Comparison of ENCODE assay signal across 8 mouse cellular contexts in genomic region chr3:98426749-98427148, GRCm38 (mm10). TPM values are rescaled to one million over a fixed set of nuclear protein-coding genes. Genes with fewer than 3 reads are reported as not detected.
DNase-seq lines count a peak whose midpoint lies in the region; ATAC-seq and TF ChIP-seq lines count a peak whose summit lies in the region.
"Had no signal": no experiment of that assay in that cellular context is flagged by ENCODE, and none has a peak within 500 bp of the region (broad histone marks: within the 10 kb centered on the region; RNA-seq: fewer than 3 reads in every experiment).

No protein-coding gene starts in this region.

- H3K4me2 ChIP-seq in lung, embryonic 14.5 days, result peak overlapping the region; percentile 98
- H3K4me2 ChIP-seq in forebrain, embryonic 15.5 days (replicated peaks), result peak overlapping the region; percentile 85
- peak overlapping the region; percentile 99; the same call in 1 of the 2 replicates for H3K4me2 ChIP-seq in limb, embryonic 11.5 days (ENCODE audit: low read depth, severe bottlenecking)

- ATAC-seq in lung, embryonic 14.5 days (ENCODE audit: insufficient read depth), result no peak
- no peak for ATAC-seq in forebrain, embryonic 15.5 days (replicated peaks)
- ATAC-seq in limb, embryonic 11.5 days (ENCODE audit: insufficient number of reproducible peaks, low FRiP score, low TSS enrichment, low read depth), result no peak
- no peak for ATAC-seq in megakaryocyte progenitor cell, adult 5-6 weeks (replicated peaks; ENCODE audit: poor library complexity)

- peaks cover 4% of the 10 kb centered on the region; the same call in 1 of the 2 replicates for H3K4me1 ChIP-seq in lung, embryonic 14.5 days (ENCODE audit: insufficient read depth)
- peaks cover 15% of the 10 kb centered on the region for H3K4me1 ChIP-seq in forebrain, embryonic 15.5 days
- H3K4me1 ChIP-seq in limb, embryonic 11.5 days (ENCODE audit: control insufficient read depth, insufficient read depth, low read length), result peaks cover 7% of the 10 kb centered on the region; the same call in 1 of the 2 replicates
- peaks cover 13% of the 10 kb centered on the region for H3K4me1 ChIP-seq in olfactory bulb, adult 2 months (ENCODE audit: control insufficient read depth, insufficient read depth, low read length)

- peak overlapping the region; percentile 58; the same call in 1 of the 2 replicates for H3K4me3 ChIP-seq in lung, embryonic 14.5 days (ENCODE audit: low read depth, low read length)
- peak overlapping the region; percentile 59 for H3K4me3 ChIP-seq in forebrain, embryonic 15.5 days
- peak overlapping the region; percentile 51; the same call in 1 of the 2 replicates for H3K4me3 ChIP-seq in limb, embryonic 11.5 days (ENCODE audit: low read depth, low read length)
- H3K4me3 ChIP-seq in olfactory bulb, adult 2 months (ENCODE audit: insufficient read depth, low read depth, low read length), result peak overlapping the region; percentile 68

- no peak overlapping the region for H3K27ac ChIP-seq in lung, embryonic 14.5 days (ENCODE audit: low read depth)
- H3K27ac ChIP-seq in forebrain, embryonic 15.5 days (replicated peaks), result no peak overlapping the region
- H3K27ac ChIP-seq in limb, embryonic 11.5 days (replicated peaks; ENCODE audit: low read depth, low read length), result no peak overlapping the region
- no peak overlapping the region for H3K27ac ChIP-seq in olfactory bulb, adult 2 months (ENCODE audit: insufficient read depth, low read depth, low read length)

- H3K9me3 ChIP-seq in lung, embryonic 14.5 days (ENCODE audit: low read depth, low read length), result no peaks in the 10 kb centered on the region
- H3K9me3 ChIP-seq in forebrain, embryonic 15.5 days, result no peaks in the 10 kb centered on the region
- no peaks in the 10 kb centered on the region for H3K9me3 ChIP-seq in limb, embryonic 11.5 days (ENCODE audit: control insufficient read depth, low read length)

- TF ChIP-seq CTCF in lung, embryonic 14.5 days (IDR thresholded peaks at IDR 0.05; ENCODE audit: low read depth), result no peak
- no peak for TF ChIP-seq CTCF in olfactory bulb, adult 2 months (IDR thresholded peaks at IDR 0.05; ENCODE audit: insufficient read depth, low read depth, low read length)

- peaks cover 17% of the 10 kb centered on the region for H3K27me3 ChIP-seq in lung, embryonic 14.5 days (ENCODE audit: insufficient read depth, low read length)
- peaks cover 10% of the 10 kb centered on the region; the same call in 1 of the 2 replicates for H3K27me3 ChIP-seq in forebrain, embryonic 15.5 days
- peaks cover 23% of the 10 kb centered on the region for H3K27me3 ChIP-seq in limb, embryonic 11.5 days (ENCODE audit: control insufficient read depth, insufficient read depth, low read length)

- no peaks in the 10 kb centered on the region; the same call in 1 of the 2 replicates for H3K36me3 ChIP-seq in lung, embryonic 14.5 days (ENCODE audit: insufficient read depth)
- peaks cover 4% of the 10 kb centered on the region; the same call in 1 of the 2 replicates for H3K36me3 ChIP-seq in forebrain, embryonic 15.5 days
- H3K36me3 ChIP-seq in limb, embryonic 11.5 days (ENCODE audit: control insufficient read depth, insufficient read depth, low read length), result no peaks in the 10 kb centered on the region

- DNase-seq in lung, embryonic 14.5 days, result no peak
- DNase-seq in lung, postnatal 25 days (ENCODE audit: low spot score), result no peak
- no peak for DNase-seq in limb, embryonic 11.5 days (ENCODE audit: low spot score)
- DNase-seq in adrenal gland, adult 8-10 months, result no peak

- WGBS in lung, embryonic 14.5 days, result 48% methylated on average over 5 of the region's 5 CpGs
- WGBS in forebrain, embryonic 15.5 days, result 42% methylated on average over 5 of the region's 5 CpGs
- WGBS in limb, embryonic 11.5 days, result 35% methylated on average over 5 of the region's 5 CpGs
- 47% methylated on average over 5 of the region's 5 CpGs for WGBS in olfactory bulb, adult 2 months

- H3K9ac ChIP-seq in lung, embryonic 14.5 days, result no peak overlapping the region
- H3K9ac ChIP-seq in forebrain, embryonic 15.5 days (replicated peaks), result no peak overlapping the region
- H3K9ac ChIP-seq in limb, embryonic 11.5 days (ENCODE audit: low read length), result no peak overlapping the region

- TF ChIP-seq POLR2A in olfactory bulb, adult 2 months (IDR thresholded peaks at IDR 0.05; ENCODE audit: insufficient read depth, low read depth, low read length), result no peak

RNA-seq across cellular contexts. Expression of gene Gm4450, which starts 30.2 kb away (rescaled TPM):
- polyA plus RNA-seq in lung, embryonic 14.5 days (2014; fragmentation: Nextera tagmentation; extraction: Ambion mirVana), result not detected in 2 replicates
- polyA plus RNA-seq in forebrain, embryonic 15.5 days (2015; fragmentation: Nextera tagmentation; extraction: Ambion mirVana), result not detected in 2 replicates
- polyA plus RNA-seq in limb, embryonic 11.5 days (2014; fragmentation: Nextera tagmentation; extraction: Ambion mirVana), result not detected in 2 replicates
- polyA plus RNA-seq in olfactory bulb, adult 2 months (2012; ENCODE audit: insufficient read depth, insufficient read length, low replicate concordance, missing spikeins), result not detected in 2 replicates
- not detected for total RNA-seq in adrenal gland, adult 8-10 months (2022)
- total RNA-seq in megakaryocyte progenitor cell, adult 5-6 weeks (2015), result not detected in 2 replicates
- total RNA-seq in megakaryocyte progenitor cell, adult 5-6 weeks (2017), result not detected in 2 replicates
- total RNA-seq: left cerebral cortex, adult 8-10 months had no signal

RNA-seq across cellular contexts. Expression of gene Zfp697, which starts 44.5 kb away (rescaled TPM):
- polyA plus RNA-seq in lung, embryonic 14.5 days (2014; fragmentation: Nextera tagmentation; extraction: Ambion mirVana), result 9.1 and 10.2 TPM in 2 replicates
- polyA plus RNA-seq in forebrain, embryonic 15.5 days (2015; fragmentation: Nextera tagmentation; extraction: Ambion mirVana), result 15.5 and 16.0 TPM in 2 replicates
- 10.4 and 11.0 TPM in 2 replicates for polyA plus RNA-seq in limb, embryonic 11.5 days (2014; fragmentation: Nextera tagmentation; extraction: Ambion mirVana)
- not detected in 2 replicates for polyA plus RNA-seq in olfactory bulb, adult 2 months (2012; ENCODE audit: insufficient read depth, insufficient read length, low replicate concordance, missing spikeins)
- 1 to 10 TPM; 5.8 to 9.4 (median 7.5) TPM for total RNA-seq in adrenal gland, adult 8-10 months (2022)
- 0.90 and 1.2 TPM in 2 replicates for total RNA-seq in megakaryocyte progenitor cell, adult 5-6 weeks (2015)
- 0.54 and 0.84 TPM in 2 replicates for total RNA-seq in megakaryocyte progenitor cell, adult 5-6 weeks (2017)

Comparison
In these comparisons a context has a peak if more than half of its experiments do, and no peak if none do; other contexts are left out.
1. RNA of gene Zfp697, which starts 44.5 kb away (polyA plus RNA-seq): 15.5 to 16.0 TPM in forebrain, embryonic 15.5 days, 10.4 to 11.0 TPM in limb, embryonic 11.5 days and 9.1 to 10.2 TPM in lung, embryonic 14.5 days; not detected in olfactory bulb, adult 2 months; every median in the first group is over 10 times any median in the second.
2. Peak in every context shown above with its lines, with median percentiles within 50 percentile points of each other: H3K4me2 ChIP-seq and H3K4me3 ChIP-seq.